Mouse (Mus musculus): ENCODE measurements around the gene Evx1.

Evx1 gene

DNA sequence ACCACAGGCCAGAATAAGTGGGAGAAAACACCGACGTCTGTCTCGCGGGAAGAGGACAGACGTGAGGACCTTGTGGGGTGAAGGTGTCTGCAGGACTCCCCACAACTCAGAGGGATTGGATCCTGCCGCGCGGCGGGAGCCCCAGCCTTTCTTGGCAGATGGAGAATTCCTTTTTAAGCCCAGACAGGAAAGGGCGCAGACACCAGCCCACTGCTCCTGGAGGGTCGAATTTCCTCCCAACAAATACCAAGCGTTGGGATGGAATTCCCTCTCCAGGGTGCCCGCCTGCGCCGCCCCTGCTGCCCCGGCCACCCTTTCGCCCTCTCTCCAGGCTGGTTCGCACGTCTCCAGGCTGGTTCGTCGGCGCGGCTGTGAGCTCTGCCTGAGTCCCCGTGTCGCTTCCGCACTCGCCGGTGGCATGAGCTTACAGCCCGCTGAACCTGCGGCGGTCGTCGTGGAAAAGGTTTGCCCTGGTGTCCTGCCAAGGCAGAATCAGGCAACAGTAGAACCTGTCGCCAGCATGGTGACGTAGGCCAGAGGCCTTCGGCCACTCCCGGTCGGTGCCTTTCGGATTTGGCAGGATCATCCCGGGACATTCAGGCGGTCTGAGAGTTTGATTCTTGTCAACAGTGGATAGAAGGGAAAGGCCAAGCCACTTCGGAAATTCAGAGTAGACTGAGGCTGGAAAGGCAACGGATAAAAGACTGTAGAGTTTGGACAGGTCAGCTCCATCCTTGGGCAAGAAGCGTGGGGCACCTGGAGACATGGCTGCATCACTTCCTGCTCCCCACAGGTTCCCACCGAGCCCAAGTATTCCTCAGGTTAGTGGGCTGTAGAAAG lies 22.1 kb upstream of the Evx1 start:
- DNase-seq (ENCODE audit: low spot score): peak; percentile 37

DNA sequence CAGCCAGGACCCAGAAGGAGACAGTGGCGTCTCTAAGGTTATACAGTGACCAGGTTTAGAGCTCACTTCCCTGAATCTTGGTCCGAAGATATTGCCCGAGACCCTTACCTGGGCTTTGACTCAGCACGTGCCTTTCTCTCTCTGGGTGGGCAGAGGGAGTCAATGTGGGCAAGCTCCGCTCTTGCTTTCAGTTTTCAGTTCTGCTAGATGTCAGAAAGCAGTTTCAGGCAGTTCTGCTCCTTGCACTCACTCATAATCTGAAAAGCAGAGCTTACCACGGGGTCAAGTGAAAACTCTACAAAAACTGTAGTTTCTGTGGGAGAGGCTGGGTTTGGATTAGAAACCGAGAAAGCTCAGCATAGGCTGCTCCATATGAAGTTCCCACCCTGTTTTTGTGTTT lies 21.0 kb upstream of the Evx1 start:
- DNase-seq (ENCODE audit: low spot score): no peak

DNA sequence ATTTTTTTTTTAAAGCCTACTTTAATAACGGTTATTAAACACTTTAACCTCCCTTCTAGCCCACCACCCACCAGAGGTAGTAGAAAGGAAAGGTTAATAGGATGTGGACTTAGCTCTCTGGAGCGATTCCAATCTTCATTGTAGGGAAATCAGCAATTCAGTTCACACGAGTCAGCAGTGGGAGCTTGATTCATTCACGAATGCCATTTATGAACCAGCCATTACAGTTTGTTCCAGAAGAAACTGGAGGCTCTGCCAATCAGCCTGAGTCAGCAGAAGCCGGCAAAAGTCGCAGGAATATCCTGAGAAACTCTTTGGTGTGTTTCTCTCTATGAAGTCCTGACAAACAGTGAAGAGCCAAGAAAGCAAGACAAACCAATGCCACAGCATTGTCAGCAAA lies 18.7 kb upstream of the Evx1 start:
- DNase-seq (ENCODE audit: low spot score): no peak

DNA sequence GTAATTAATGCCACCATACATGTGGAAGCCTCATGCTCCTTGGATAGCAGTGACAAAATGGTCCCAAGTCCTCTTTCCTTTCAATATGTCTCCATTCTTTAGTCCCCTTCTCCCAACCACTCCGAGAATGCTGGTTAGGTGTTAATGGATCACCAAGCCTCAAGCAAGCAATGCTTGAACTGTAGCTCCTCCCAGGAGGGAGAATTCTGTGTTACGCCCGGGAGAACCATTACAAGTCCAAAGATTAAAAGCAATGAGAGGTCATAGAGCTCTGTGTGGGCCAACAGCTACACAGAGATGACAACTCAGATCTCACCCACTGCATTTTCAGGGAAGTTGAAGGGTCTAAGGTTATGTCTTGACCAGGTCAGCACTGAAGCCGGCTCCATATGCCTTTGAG lies 14.8 kb upstream of the Evx1 start:
- DNase-seq (ENCODE audit: low spot score): no peak

DNA sequence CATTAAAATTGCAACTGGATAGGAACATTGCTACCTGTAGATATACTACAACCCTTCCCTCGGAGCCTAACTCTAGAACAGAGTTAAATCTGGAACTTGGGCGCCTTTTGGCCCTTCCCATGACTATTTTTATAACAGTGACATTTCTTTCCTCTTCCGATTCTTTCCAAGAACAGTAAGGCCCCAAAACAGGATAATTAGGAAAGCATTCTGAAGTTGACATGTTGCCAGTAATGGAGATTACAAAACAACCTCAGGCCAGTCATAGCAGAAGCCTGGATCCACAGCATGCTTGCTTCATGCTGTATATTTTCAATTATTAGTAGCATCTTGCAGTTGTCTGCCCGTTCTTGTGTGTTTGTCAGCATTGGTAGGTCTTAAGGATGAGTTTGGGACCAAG lies 12.5 kb upstream of the Evx1 start:
- DNase-seq (ENCODE audit: low spot score): no peak

GRCm38 (mm10) chr6:52303426-52303825 lies 9.9 kb upstream of the Evx1 start:
- no peak for DNase-seq (ENCODE audit: low spot score)

GRCm38 (mm10) chr6:52305877-52306389 lies 7.4 kb upstream of the Evx1 start:
- DNase-seq (ENCODE audit: low spot score): peak; percentile 72

DNA sequence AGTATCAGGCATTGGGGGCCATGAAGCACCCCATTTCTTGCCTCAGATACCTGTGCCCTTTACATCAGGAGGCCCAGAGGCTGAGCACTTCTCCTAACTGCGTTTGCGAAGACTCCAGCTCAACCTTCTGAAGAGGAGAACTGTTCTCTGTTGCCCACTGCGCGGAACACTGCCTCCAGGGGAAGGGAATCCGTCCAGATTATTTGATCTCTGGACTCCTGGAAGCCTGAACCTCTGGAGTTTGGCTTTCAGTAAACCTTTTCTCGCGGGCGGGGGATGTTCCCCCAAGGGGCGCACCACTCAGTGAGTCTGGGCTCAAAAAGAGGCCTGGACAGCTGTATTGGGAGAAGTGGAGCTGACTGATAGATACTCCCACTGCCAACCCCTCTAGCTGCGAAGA lies 3.5 kb upstream of the Evx1 start:
- DNase-seq (ENCODE audit: low spot score): no peak

GRCm38 (mm10) chr6:52310366-52310765 lies 2.9 kb upstream of the Evx1 start:
- DNase-seq (ENCODE audit: low spot score): no peak

DNA sequence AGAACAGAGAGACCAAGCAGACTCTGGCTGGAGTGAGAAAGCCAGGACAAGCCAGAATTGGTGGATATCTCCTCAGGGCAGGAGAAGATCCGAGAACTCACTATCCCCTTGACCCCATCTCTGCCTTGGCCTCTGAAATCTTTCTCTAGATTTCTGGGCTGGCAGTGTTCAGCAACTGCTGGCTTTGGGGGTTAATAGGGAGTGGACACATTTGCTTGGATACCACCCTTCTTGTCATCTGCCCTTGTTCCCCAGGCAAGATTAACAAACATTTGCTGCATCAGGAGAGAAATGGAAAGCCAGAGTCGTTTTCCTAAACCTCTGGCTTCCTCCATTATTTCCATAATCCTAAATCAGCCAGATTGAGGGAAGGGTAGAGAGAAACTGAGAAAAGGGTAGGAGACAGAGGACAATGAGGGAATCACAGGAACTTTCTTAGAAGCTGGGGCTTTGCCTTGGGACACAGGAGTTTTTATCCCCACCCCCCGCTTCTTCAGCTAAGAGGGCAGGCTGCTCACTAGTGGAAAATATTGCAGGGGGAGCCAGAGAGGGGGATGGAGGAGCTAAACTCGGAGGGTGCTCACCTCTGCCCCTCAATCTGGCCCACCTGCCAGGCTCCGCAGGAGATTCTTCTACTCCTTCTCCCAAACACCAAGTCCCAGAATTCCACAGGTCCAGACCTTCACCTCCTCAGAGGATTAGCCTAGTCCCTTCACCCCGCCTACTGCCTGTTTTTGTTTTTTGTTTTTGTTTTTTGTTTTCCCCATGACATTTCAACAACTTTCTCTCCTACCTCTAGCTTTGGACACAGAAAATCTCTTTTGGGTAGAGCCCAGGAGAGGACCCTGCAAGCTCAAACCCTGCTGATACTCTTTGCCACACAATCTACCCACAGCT lies 1.4 kb upstream of the Evx1 start:
- no peak for DNase-seq (ENCODE audit: low spot score)

- DNase-seq (ENCODE audit: low spot score): no peak
Measured at GRCm38 (mm10) chr6:52312558-52312915, 761 bp upstream of the Evx1 start.

GRCm38 (mm10) chr6:52314304-52315100 lies 1.2 kb downstream of the Evx1 start:
- DNase-seq (ENCODE audit: low spot score): no peak

- DNase-seq (ENCODE audit: low spot score): no peak
Measured at GRCm38 (mm10) chr6:52315441-52316412, 2.4 kb downstream of the Evx1 start.

- no peak for DNase-seq (ENCODE audit: low spot score)
Measured at GRCm38 (mm10) chr6:52316413-52317184, 3.3 kb downstream of the Evx1 start.

- DNase-seq (ENCODE audit: low spot score): no peak
Measured at GRCm38 (mm10) chr6:52317461-52318180, 4.3 kb downstream of the Evx1 start.

DNA sequence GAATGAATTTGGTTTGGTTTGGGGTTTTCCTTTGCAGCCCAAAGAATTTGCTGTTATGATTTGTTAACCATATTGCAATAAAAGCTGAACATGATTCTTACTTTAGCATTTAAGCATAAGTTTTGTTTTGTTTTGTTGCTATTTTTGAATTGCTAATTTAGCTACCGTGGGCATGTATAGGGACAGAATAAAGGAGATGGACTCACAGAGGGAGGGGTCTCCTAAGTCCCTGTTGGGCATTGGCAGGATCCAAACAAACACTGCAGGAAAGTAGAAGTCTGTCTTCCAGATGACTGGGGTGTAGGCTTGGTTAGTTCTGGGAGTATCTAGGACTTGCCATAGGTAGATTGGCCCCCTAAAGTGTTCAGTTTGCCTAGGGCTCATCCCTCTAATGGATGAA lies 5.0 kb downstream of the Evx1 start:
- DNase-seq (ENCODE audit: low spot score): no peak

GRCm38 (mm10) chr6:52319956-52320690 lies 6.8 kb downstream of the Evx1 start:
- no peak for DNase-seq (ENCODE audit: low spot score)

- no peak for DNase-seq (ENCODE audit: low spot score)
Measured at GRCm38 (mm10) chr6:52320966-52321825, 7.9 kb downstream of the Evx1 start.
